Mouse (Mus musculus) neural tube, embryonic 13.5 days (tissue): ENCODE data around the gene Lrmda. TPM values are rescaled to one million over a fixed set of nuclear protein-coding genes. Genes with fewer than 3 reads are reported as not detected.

ENCODE experiments used
- ATAC-seq: fragments of 200-750 bp; cut with Nextera tagmentation; 2 replicates; pipeline ENCODE4 v1.8.0; 2017; ENCODE audit warnings: low read depth, mild to moderate bottlenecking, moderate TSS enrichment, moderate library complexity
- H3K27ac ChIP-seq: fragments of 300-500 bp; sonication (generic); replicated peaks from 2 replicates; pipeline ENCODE4 v1.5.1; 2015; ENCODE audit warnings: moderate library complexity, mild to moderate bottlenecking, inconsistent platforms
- H3K27me3 ChIP-seq: fragments of 300-500 bp; sonication (generic); 2 replicates; pipeline ENCODE4 v1.6.1; 2015; ENCODE audit warnings: mild to moderate bottlenecking, inconsistent platforms
- H3K36me3 ChIP-seq: fragments of 300-500 bp; sonication (generic); 2 replicates; pipeline ENCODE4 v1.6.1; 2015; ENCODE audit warnings: mild to moderate bottlenecking, inconsistent platforms
- H3K4me1 ChIP-seq: fragments of 300-500 bp; sonication (generic); replicated peaks from 2 replicates; pipeline ENCODE4 v1.6.1; 2015; ENCODE audit warnings: inconsistent platforms
- H3K4me2 ChIP-seq: fragments of 300-500 bp; sonication (generic); 2 replicates; pipeline ENCODE4 v1.6.1; 2015; ENCODE audit warnings: inconsistent platforms, mild to moderate bottlenecking, moderate library complexity
- H3K4me3 ChIP-seq: fragments of 300-500 bp; sonication (generic); 2 replicates; pipeline ENCODE4 v1.5.1; 2015; ENCODE audit warnings: mild to moderate bottlenecking, inconsistent platforms
- H3K9ac ChIP-seq: fragments of 300-500 bp; sonication (generic); 2 replicates; pipeline ENCODE4 v1.6.1; 2015; ENCODE audit warnings: moderate library complexity, mild to moderate bottlenecking, inconsistent platforms
- H3K9me3 ChIP-seq: fragments of 300-500 bp; sonication (generic); 2 replicates; pipeline ENCODE4 v1.6.1; 2016; ENCODE audit warnings: inconsistent platforms
- WGBS: fragments of 180-500 bp; shearing (Covaris S2); methylation state at CpG from one replicate; pipeline ENCODE4 v1.1.7; 2015; 5-methylcytosine and 5-hydroxymethylcytosine counted together
- polyA plus RNA-seq: library from polyadenylated mRNA; unstranded; fragments of >200 nt; fragmentation: Nextera tagmentation; extraction: Ambion mirVana; gene quantifications from 2 replicates; pipeline ENCODE4 v1.2.1, GENCODE M21; 2015

The Lrmda gene
- polyA plus RNA-seq, 1 experiment from 2014 or later, result not detected

GRCm38 (mm10) chr14:22688399-22688798, 668.9 kb downstream of the Lrmda start:
- 90% methylated on average over 2 of the region's 2 CpGs for WGBS

GRCm38 (mm10) chr14:22695448-22695847, 675.9 kb downstream of the Lrmda start:
- 47% methylated on average over 6 of the region's 6 CpGs for WGBS
- ATAC-seq, result no peak

More at GRCm38 (mm10) chr14:22688399-22688798, 668.9 kb downstream of the Lrmda start:
- Histone ChIP-seq H3K4me2 (no peak overlapping the region), H3K4me1 (no peaks in the 10 kb centered on the region), H3K27me3 (no peaks in the 10 kb centered on the region), H3K27ac (no peak overlapping the region), H3K4me3 (no peak overlapping the region), H3K9ac (no peak overlapping the region), H3K36me3 (no peaks in the 10 kb centered on the region), H3K9me3 (no peaks in the 10 kb centered on the region)
- ATAC-seq, result no peak

GRCm38 (mm10) chr14:22695931-22696365, 676.4 kb downstream of the Lrmda start:
- no peak overlapping the region for H3K4me2 ChIP-seq
- H3K4me1 ChIP-seq, result peaks cover 11% of the 10 kb centered on the region
- no peaks in the 10 kb centered on the region for H3K27me3 ChIP-seq
- no peak overlapping the region for H3K9ac ChIP-seq
- no peaks in the 10 kb centered on the region for H3K9me3 ChIP-seq
- H3K4me3 ChIP-seq, result no peak overlapping the region
- 67% methylated on average over 4 of the region's 4 CpGs for WGBS
- ATAC-seq, result no peak
- H3K27ac ChIP-seq, result no peak overlapping the region
- H3K36me3 ChIP-seq, result no peaks in the 10 kb centered on the region

More at GRCm38 (mm10) chr14:22695448-22695847, 675.9 kb downstream of the Lrmda start:
- no peak overlapping the region for H3K27ac ChIP-seq
- no peak overlapping the region for H3K4me3 ChIP-seq
- no peak overlapping the region for H3K9ac ChIP-seq
- peaks cover 11% of the 10 kb centered on the region for H3K4me1 ChIP-seq
- no peak overlapping the region for H3K4me2 ChIP-seq
- H3K36me3 ChIP-seq, result no peaks in the 10 kb centered on the region
- H3K9me3 ChIP-seq, result no peaks in the 10 kb centered on the region
- no peaks in the 10 kb centered on the region for H3K27me3 ChIP-seq

- no peak for ATAC-seq
- Histone ChIP-seq H3K4me2 (no peak overlapping the region), H3K4me1 (peaks cover 11% of the 10 kb centered on the region), H3K27ac (no peak overlapping the region), H3K9me3 (no peaks in the 10 kb centered on the region), H3K27me3 (no peaks in the 10 kb centered on the region), H3K36me3 (no peaks in the 10 kb centered on the region), H3K9ac (no peak overlapping the region), H3K4me3 (no peak overlapping the region)
- WGBS, result 89% methylated on average over 1 of the region's 1 CpGs
Measured at GRCm38 (mm10) chr14:22700236-22700635, 680.7 kb downstream of the Lrmda start.

GRCm38 (mm10) chr14:22700690-22701089, 681.2 kb downstream of the Lrmda start:
- Histone ChIP-seq H3K9ac (no peak overlapping the region), H3K36me3 (no peaks in the 10 kb centered on the region), H3K9me3 (no peaks in the 10 kb centered on the region), H3K4me1 (peaks cover 6% of the 10 kb centered on the region), H3K27ac (no peak overlapping the region), H3K27me3 (no peaks in the 10 kb centered on the region), H3K4me2 (no peak overlapping the region), H3K4me3 (no peak overlapping the region)
- ATAC-seq, result no peak
- 92% methylated on average over 2 of the region's 2 CpGs for WGBS

GRCm38 (mm10) chr14:22707958-22708701, 688.6 kb downstream of the Lrmda start:
- H3K4me3 ChIP-seq, result no peak overlapping the region
- no peaks in the 10 kb centered on the region for H3K36me3 ChIP-seq
- peaks cover 24% of the 10 kb centered on the region for H3K4me1 ChIP-seq
- H3K4me2 ChIP-seq, result no peak overlapping the region
- no peak overlapping the region for H3K27ac ChIP-seq
- H3K9me3 ChIP-seq, result no peaks in the 10 kb centered on the region
- no peak for ATAC-seq
- WGBS, result 60% methylated on average over 9 of the region's 9 CpGs
- H3K9ac ChIP-seq, result no peak overlapping the region
- peaks cover 1% of the 10 kb centered on the region; the same call in 1 of the 2 replicates for H3K27me3 ChIP-seq

- H3K27ac ChIP-seq, result no peak overlapping the region
- no peak; the same call in 1 of the 2 replicates for ATAC-seq
Measured at GRCm38 (mm10) chr14:22710071-22710661, 690.7 kb downstream of the Lrmda start.

GRCm38 (mm10) chr14:22712388-22712787, 692.9 kb downstream of the Lrmda start:
- Histone ChIP-seq H3K4me2 (no peak overlapping the region), H3K27ac (no peak overlapping the region), H3K27me3 (peaks cover 3% of the 10 kb centered on the region; the same call in 1 of the 2 replicates), H3K4me3 (no peak overlapping the region), H3K36me3 (no peaks in the 10 kb centered on the region), H3K9ac (no peak overlapping the region), H3K4me1 (peaks cover 24% of the 10 kb centered on the region), H3K9me3 (no peaks in the 10 kb centered on the region)
- no peak for ATAC-seq

More at GRCm38 (mm10) chr14:22710071-22710661, 690.7 kb downstream of the Lrmda start:
- Histone ChIP-seq H3K9me3 (no peaks in the 10 kb centered on the region), H3K4me2 (no peak overlapping the region), H3K4me1 (peaks cover 24% of the 10 kb centered on the region), H3K4me3 (no peak overlapping the region), H3K9ac (no peak overlapping the region), H3K27me3 (peaks cover 3% of the 10 kb centered on the region; the same call in 1 of the 2 replicates), H3K36me3 (no peaks in the 10 kb centered on the region)
- 20% methylated on average over 6 of the region's 6 CpGs for WGBS

- no peaks in the 10 kb centered on the region for H3K36me3 ChIP-seq
- peaks cover 4% of the 10 kb centered on the region for H3K4me1 ChIP-seq
- ATAC-seq, result no peak
- H3K27ac ChIP-seq, result no peak overlapping the region
- no peak overlapping the region for H3K4me3 ChIP-seq
- H3K27me3 ChIP-seq, result peaks cover 3% of the 10 kb centered on the region; the same call in 1 of the 2 replicates
- no peak overlapping the region for H3K4me2 ChIP-seq
- H3K9me3 ChIP-seq, result no peaks in the 10 kb centered on the region
- WGBS, result 86% methylated on average over 6 of the region's 6 CpGs
- H3K9ac ChIP-seq, result no peak overlapping the region
Measured at GRCm38 (mm10) chr14:22715581-22716378, 696.3 kb downstream of the Lrmda start.

GRCm38 (mm10) chr14:22719968-22720367, 700.5 kb downstream of the Lrmda start:
- Histone ChIP-seq H3K9ac (no peak overlapping the region), H3K4me2 (no peak overlapping the region), H3K36me3 (no peaks in the 10 kb centered on the region), H3K9me3 (no peaks in the 10 kb centered on the region), H3K27me3 (no peaks in the 10 kb centered on the region), H3K4me1 (peaks cover 8% of the 10 kb centered on the region; the same call in 1 of the 2 replicates), H3K4me3 (no peak overlapping the region), H3K27ac (no peak overlapping the region)
- no peak for ATAC-seq
- 94% methylated on average over 1 of the region's 1 CpGs for WGBS

- 43% methylated on average over 5 of the region's 5 CpGs for WGBS
- Histone ChIP-seq H3K4me3 (no peak overlapping the region), H3K9ac (no peak overlapping the region), H3K27me3 (no peaks in the 10 kb centered on the region; the same call in 1 of the 2 replicates), H3K36me3 (no peaks in the 10 kb centered on the region), H3K4me2 (no peak overlapping the region), H3K27ac (no peak overlapping the region), H3K4me1 (peaks cover 8% of the 10 kb centered on the region; the same call in 1 of the 2 replicates), H3K9me3 (no peaks in the 10 kb centered on the region)
- no peak for ATAC-seq
Measured at GRCm38 (mm10) chr14:22721845-22722244, 702.3 kb downstream of the Lrmda start.

GRCm38 (mm10) chr14:22727548-22727947, 708.0 kb downstream of the Lrmda start:
- ATAC-seq, result no peak
- Histone ChIP-seq H3K27ac (no peak overlapping the region), H3K4me3 (no peak overlapping the region), H3K27me3 (no peaks in the 10 kb centered on the region; the same call in 1 of the 2 replicates), H3K36me3 (no peaks in the 10 kb centered on the region), H3K4me1 (no peaks in the 10 kb centered on the region), H3K4me2 (no peak overlapping the region), H3K9ac (no peak overlapping the region), H3K9me3 (no peaks in the 10 kb centered on the region)
- WGBS, result 83% methylated on average over 2 of the region's 2 CpGs
